Mouse (Mus musculus) neural tube, embryonic 14.5 days (tissue): ENCODE measurements at regions not wholly inside any gene's neighbourhood (a gene's known extent, or its start where the extent isn't known, plus 50 kb on each side); places are given as distances from the start of the nearest gene placed in this dataset.
A peak's percentile ranks its signal among the peaks of the same experiment; 100 is the strongest.

Source experiments
- ATAC-seq: fragments of 200-750 bp; cut with Nextera tagmentation; 2 replicates; pipeline ENCODE4 v1.8.0; 2017; ENCODE audit warnings: low read depth, mild to moderate bottlenecking, moderate TSS enrichment, moderate library complexity
- H3K27ac ChIP-seq: fragments of 300-500 bp; sonication (generic); 2 replicates; pipeline ENCODE4 v1.5.1; 2014; ENCODE audit warnings: low read depth, mild to moderate bottlenecking, control low read depth, low read length, moderate library complexity, mixed read lengths
- H3K27me3 ChIP-seq: fragments of 300-500 bp; sonication (generic); 2 replicates; pipeline ENCODE4 v1.6.1; 2014; ENCODE audit warnings: low read length; ENCODE audit not compliant: control insufficient read depth, insufficient read depth
- H3K36me3 ChIP-seq: fragments of 300-500 bp; sonication (generic); 2 replicates; pipeline ENCODE4 v1.6.1; 2014; ENCODE audit warnings: low read length, mixed read lengths; ENCODE audit not compliant: control insufficient read depth, insufficient read depth
- H3K4me1 ChIP-seq: fragments of 300-500 bp; sonication (generic); 2 replicates; pipeline ENCODE4 v1.6.1; 2014; ENCODE audit warnings: low read length; ENCODE audit not compliant: control insufficient read depth, insufficient read depth
- H3K4me2 ChIP-seq: fragments of 300-500 bp; sonication (generic); 2 replicates; pipeline ENCODE4 v1.6.1; 2014; ENCODE audit warnings: mild to moderate bottlenecking, low read depth, low read length, control low read depth
- H3K4me3 ChIP-seq: fragments of 300-500 bp; sonication (generic); 2 replicates; pipeline ENCODE4 v1.5.1; 2014; ENCODE audit warnings: low read depth, low read length, control low read depth, mixed read lengths
- H3K9ac ChIP-seq: fragments of 300-500 bp; sonication (generic); replicated peaks from 2 replicates; pipeline ENCODE4 v1.6.1; 2014; ENCODE audit warnings: low read depth, mild to moderate bottlenecking, control low read depth, low read length, mixed read lengths
- H3K9me3 ChIP-seq: fragments of 300-500 bp; sonication (generic); 2 replicates; pipeline ENCODE4 v1.6.1; 2016; ENCODE audit warnings: low read length; ENCODE audit not compliant: control insufficient read depth
- WGBS: fragments of 180-500 bp; shearing (Covaris S2); extraction: QIAGEN DNeasy Blood & Tissue Kit; methylation state at CpG from one replicate; pipeline ENCODE4 v1.1.7; 2014; 5-methylcytosine and 5-hydroxymethylcytosine counted together

- Histone ChIP-seq H3K4me3 (no peak overlapping the region), H3K9ac (no peak overlapping the region), H3K36me3 (no peaks in the 10 kb centered on the region), H3K4me1 (no peaks in the 10 kb centered on the region), H3K4me2 (no peak overlapping the region), H3K9me3 (no peaks in the 10 kb centered on the region), H3K27ac (no peak overlapping the region), H3K27me3 (no peaks in the 10 kb centered on the region)
- no peak for ATAC-seq
- WGBS: 73% methylated on average over 16 of the region's 16 CpGs
Observed at GRCm38 (mm10) chr4:31404840-31405714, 558.8 kb upstream of the Map3k7 start.

DNA sequence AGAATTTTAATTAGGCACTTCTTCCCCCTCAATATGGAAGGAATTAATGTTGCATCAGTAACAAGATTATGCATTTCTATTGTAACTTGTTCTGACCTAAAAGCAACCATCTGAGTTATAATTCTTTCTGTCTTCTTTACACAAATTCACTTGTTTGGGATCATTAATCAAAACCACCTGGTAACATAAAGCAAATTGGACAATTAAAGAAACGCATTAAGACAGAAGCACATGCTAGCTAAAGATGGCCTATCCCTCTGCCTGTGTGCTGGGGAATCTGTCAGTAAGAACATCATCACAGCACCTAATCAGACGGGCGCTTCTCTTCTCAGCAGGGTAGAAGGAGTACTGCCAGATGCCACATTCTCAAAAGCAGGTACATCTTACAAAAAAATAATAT is 553.7 kb upstream of the Map3k7 start:
- Histone ChIP-seq H3K27ac (no peak overlapping the region), H3K36me3 (no peaks in the 10 kb centered on the region), H3K9ac (no peak overlapping the region), H3K4me1 (no peaks in the 10 kb centered on the region), H3K4me2 (no peak overlapping the region), H3K27me3 (no peaks in the 10 kb centered on the region), H3K4me3 (no peak overlapping the region), H3K9me3 (no peaks in the 10 kb centered on the region)
- 53% methylated on average over 3 of the region's 3 CpGs for WGBS
- peak; percentile 62; the same call in 1 of the 2 replicates for ATAC-seq

- Histone ChIP-seq H3K4me3 (no peak overlapping the region), H3K4me2 (no peak overlapping the region), H3K36me3 (no peaks in the 10 kb centered on the region), H3K4me1 (no peaks in the 10 kb centered on the region), H3K27ac (no peak overlapping the region), H3K27me3 (no peaks in the 10 kb centered on the region), H3K9ac (no peak overlapping the region), H3K9me3 (no peaks in the 10 kb centered on the region)
- ATAC-seq: no peak
- 78% methylated on average over 9 of the region's 9 CpGs for WGBS
Observed at GRCm38 (mm10) chr4:31411770-31412525, 551.9 kb upstream of the Map3k7 start.

GRCm38 (mm10) chr4:31417161-31417560 is 546.7 kb upstream of the Map3k7 start:
- H3K9me3 ChIP-seq: no peaks in the 10 kb centered on the region
- no peak overlapping the region for H3K9ac ChIP-seq
- WGBS: 96% methylated on average over 4 of the region's 4 CpGs
- H3K4me2 ChIP-seq: no peak overlapping the region
- ATAC-seq: no peak
- no peak overlapping the region for H3K4me3 ChIP-seq
- peaks cover 5% of the 10 kb centered on the region; the same call in 1 of the 2 replicates for H3K4me1 ChIP-seq
- no peaks in the 10 kb centered on the region for H3K27me3 ChIP-seq
- no peak overlapping the region for H3K27ac ChIP-seq
- H3K36me3 ChIP-seq: no peaks in the 10 kb centered on the region

- Histone ChIP-seq H3K4me3 (no peak overlapping the region), H3K4me1 (peaks cover 5% of the 10 kb centered on the region; the same call in 1 of the 2 replicates), H3K27ac (no peak overlapping the region), H3K27me3 (no peaks in the 10 kb centered on the region), H3K36me3 (no peaks in the 10 kb centered on the region), H3K9me3 (no peaks in the 10 kb centered on the region), H3K4me2 (no peak overlapping the region), H3K9ac (no peak overlapping the region; the same call in 1 of the 2 replicates)
- peak; percentile 58 for ATAC-seq
- WGBS: 8% methylated on average over 6 of the region's 6 CpGs
Observed at GRCm38 (mm10) chr4:31419240-31419639, 544.7 kb upstream of the Map3k7 start.

DNA sequence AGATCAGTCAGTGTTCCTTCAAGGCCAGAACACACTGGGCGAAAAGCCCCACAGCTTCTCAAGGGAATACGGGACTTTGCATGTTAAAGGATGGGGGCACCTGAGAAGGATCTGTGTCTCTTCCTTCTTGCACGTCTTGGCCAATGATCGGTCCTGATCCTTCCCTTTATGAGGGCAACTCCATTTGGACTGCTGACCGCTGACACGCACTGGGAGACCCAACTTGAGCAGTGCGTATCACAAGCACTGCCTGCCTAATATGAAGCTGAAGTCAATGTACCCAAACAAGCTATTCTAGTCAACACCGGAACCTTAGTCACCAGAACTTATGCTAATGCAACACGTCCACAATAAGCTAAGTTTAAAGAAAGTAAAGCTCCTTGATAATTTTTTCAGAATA is 543.7 kb upstream of the Map3k7 start:
- H3K4me2 ChIP-seq: no peak overlapping the region
- WGBS: 87% methylated on average over 9 of the region's 9 CpGs
- no peaks in the 10 kb centered on the region for H3K27me3 ChIP-seq
- no peaks in the 10 kb centered on the region for H3K9me3 ChIP-seq
- H3K27ac ChIP-seq: no peak overlapping the region
- peaks cover 5% of the 10 kb centered on the region for H3K4me1 ChIP-seq
- H3K4me3 ChIP-seq: no peak overlapping the region
- no peak overlapping the region for H3K9ac ChIP-seq
- no peaks in the 10 kb centered on the region for H3K36me3 ChIP-seq
- no peak for ATAC-seq

- no peak overlapping the region for H3K4me3 ChIP-seq
- H3K4me2 ChIP-seq: no peak overlapping the region
- no peaks in the 10 kb centered on the region for H3K9me3 ChIP-seq
- H3K27me3 ChIP-seq: no peaks in the 10 kb centered on the region
- WGBS: 82% methylated on average over 5 of the region's 5 CpGs
- no peaks in the 10 kb centered on the region for H3K36me3 ChIP-seq
- no peak overlapping the region for H3K9ac ChIP-seq
- no peak overlapping the region for H3K27ac ChIP-seq
- no peak for ATAC-seq
- peaks cover 5% of the 10 kb centered on the region for H3K4me1 ChIP-seq
Observed at GRCm38 (mm10) chr4:31421386-31421785, 542.5 kb upstream of the Map3k7 start.

DNA sequence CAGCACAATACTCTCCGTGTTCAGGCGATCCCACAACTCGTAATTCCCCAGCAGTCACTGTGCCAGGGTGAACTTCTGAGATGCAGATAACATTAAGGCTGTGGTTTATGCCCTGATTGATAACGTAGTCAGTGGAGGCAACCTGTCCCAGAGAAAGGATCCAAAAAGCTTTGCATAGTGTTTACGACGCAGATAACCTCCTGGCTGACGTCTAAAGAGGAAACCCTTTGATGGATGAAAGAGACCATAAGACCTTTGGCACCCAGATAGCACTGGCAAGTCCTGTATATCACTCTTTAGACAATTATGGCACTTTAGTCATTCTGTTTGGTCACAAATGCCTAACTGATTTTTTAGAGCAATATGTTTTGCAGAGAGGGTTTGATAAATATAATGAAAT is 538.8 kb upstream of the Map3k7 start:
- H3K4me2 ChIP-seq: no peak overlapping the region
- ATAC-seq: no peak
- H3K4me3 ChIP-seq: no peak overlapping the region
- H3K9me3 ChIP-seq: no peaks in the 10 kb centered on the region
- H3K4me1 ChIP-seq: no peaks in the 10 kb centered on the region; the same call in 1 of the 2 replicates
- H3K27me3 ChIP-seq: no peaks in the 10 kb centered on the region
- no peaks in the 10 kb centered on the region for H3K36me3 ChIP-seq
- 40% methylated on average over 7 of the region's 7 CpGs for WGBS
- no peak overlapping the region for H3K9ac ChIP-seq
- H3K27ac ChIP-seq: no peak overlapping the region

- Histone ChIP-seq H3K27ac (no peak overlapping the region), H3K36me3 (no peaks in the 10 kb centered on the region), H3K4me2 (no peak overlapping the region), H3K9me3 (no peaks in the 10 kb centered on the region), H3K4me3 (no peak overlapping the region), H3K27me3 (no peaks in the 10 kb centered on the region), H3K9ac (no peak overlapping the region), H3K4me1 (no peaks in the 10 kb centered on the region; the same call in 1 of the 2 replicates)
- 89% methylated on average over 4 of the region's 4 CpGs for WGBS
- no peak; the same call in 1 of the 2 replicates for ATAC-seq
Observed at GRCm38 (mm10) chr4:31425716-31426115, 538.2 kb upstream of the Map3k7 start.
